Mouse (Mus musculus) ES-Bruce4 (cell line): Measurements from ENCODE around the gene Lpp. TPM values are rescaled to one million over a fixed set of nuclear protein-coding genes. Genes with fewer than 3 reads are reported as not detected.

Experiments
- H3K27ac ChIP-seq: 2 replicates; pipeline ENCODE4 v1.5.1; 2012; ENCODE audit warnings: low read length, inconsistent platforms; ENCODE audit not compliant: insufficient read depth
- H3K27me3 ChIP-seq: 2 replicates; pipeline ENCODE4 v1.6.1; 2012; ENCODE audit warnings: mild to moderate bottlenecking, low read length, inconsistent platforms; ENCODE audit not compliant: control insufficient read depth, poor library complexity, insufficient read depth, severe bottlenecking
- H3K36me3 ChIP-seq: 2 replicates; pipeline ENCODE4 v1.6.1; 2012; ENCODE audit warnings: inconsistent platforms, mild to moderate bottlenecking, low read length, moderate library complexity; ENCODE audit not compliant: control insufficient read depth, poor library complexity, insufficient read depth, severe bottlenecking
- H3K4me1 ChIP-seq: one replicate; pipeline ENCODE4 v1.8.1; 2011; ENCODE audit warnings: low read length; ENCODE audit not compliant: control insufficient read depth, insufficient read depth
- H3K4me3 ChIP-seq: 2 replicates; pipeline ENCODE4 v1.5.1; 2011; ENCODE audit warnings: low read depth, mild to moderate bottlenecking, low read length
- H3K9ac ChIP-seq: 2 replicates; pipeline ENCODE4 v1.6.1; 2012; ENCODE audit warnings: low read depth, mild to moderate bottlenecking, inconsistent platforms; ENCODE audit not compliant: poor library complexity, severe bottlenecking
- H3K9me3 ChIP-seq: replicated peaks from 2 replicates; pipeline ENCODE4 v1.6.1; 2012; ENCODE audit warnings: mild to moderate bottlenecking, low read length, inconsistent platforms; ENCODE audit not compliant: control insufficient read depth, poor library complexity, insufficient read depth, severe bottlenecking
- CTCF ChIP-seq: IDR thresholded peaks from one replicate; pipeline ENCODE4 v1.8.1; 2011; ENCODE audit warnings: low read depth, low read length
- EP300 ChIP-seq: IDR thresholded peaks from 2 replicates; pipeline ENCODE4 v1.6.1; 2011; ENCODE audit warnings: low read depth, low read length; ENCODE audit not compliant: insufficient read depth
- POLR2A ChIP-seq: IDR thresholded peaks from one replicate; pipeline ENCODE4 v1.8.1; 2011; ENCODE audit warnings: low read length; ENCODE audit not compliant: insufficient read depth
- polyA plus RNA-seq: library from polyadenylated mRNA; stranded (reverse); fragments of >200 nt; gene quantifications from 2 replicates; pipeline ENCODE4 v1.2.4, GENCODE M21; 2011; ENCODE audit warnings: low read depth; ENCODE audit not compliant: missing spikeins, insufficient read depth, insufficient read length

The Lpp gene
- polyA plus RNA-seq, 1 experiment: 48.5 TPM

DNA sequence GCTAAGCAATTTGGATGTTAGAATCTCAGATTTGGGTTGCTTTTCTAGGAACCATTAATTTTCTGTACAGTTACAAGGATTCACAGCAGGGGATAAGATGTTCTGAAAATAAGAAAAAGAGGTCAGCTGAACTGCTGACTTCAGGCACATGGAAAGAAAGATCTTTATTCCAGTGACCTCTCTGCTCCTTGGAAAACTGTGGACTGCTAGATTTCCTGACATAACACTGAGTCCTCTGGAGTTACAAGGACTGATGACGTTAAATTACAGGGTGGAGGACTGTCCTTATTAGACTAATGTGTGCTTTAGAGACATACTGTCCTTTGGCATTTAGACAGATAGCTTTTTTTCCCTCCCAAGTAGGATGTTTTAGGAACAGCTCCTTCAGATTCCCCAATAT is 77.3 kb downstream of the Lpp start:
- Histone ChIP-seq H3K4me3 (no peak overlapping the region), H3K27me3 (no peaks in the 10 kb centered on the region), H3K9me3 (no peaks in the 10 kb centered on the region), H3K9ac (no peak overlapping the region), H3K4me1 (peaks cover 3% of the 10 kb centered on the region), H3K27ac (no peak overlapping the region), H3K36me3 (no peaks in the 10 kb centered on the region)
- TF ChIP-seq EP300 (no peak), POLR2A (no peak), CTCF (no peak)

GRCm38 (mm10) chr16:24471029-24471428 is 77.7 kb downstream of the Lpp start:
- TF ChIP-seq POLR2A (no peak), CTCF (no peak), EP300 (no peak)
- no peak overlapping the region for H3K4me3 ChIP-seq
- no peaks in the 10 kb centered on the region for H3K27me3 ChIP-seq
- peaks cover 3% of the 10 kb centered on the region for H3K4me1 ChIP-seq
- H3K9ac ChIP-seq: no peak overlapping the region
- H3K36me3 ChIP-seq: no peaks in the 10 kb centered on the region
- H3K9me3 ChIP-seq: no peaks in the 10 kb centered on the region
- no peak overlapping the region for H3K27ac ChIP-seq

DNA sequence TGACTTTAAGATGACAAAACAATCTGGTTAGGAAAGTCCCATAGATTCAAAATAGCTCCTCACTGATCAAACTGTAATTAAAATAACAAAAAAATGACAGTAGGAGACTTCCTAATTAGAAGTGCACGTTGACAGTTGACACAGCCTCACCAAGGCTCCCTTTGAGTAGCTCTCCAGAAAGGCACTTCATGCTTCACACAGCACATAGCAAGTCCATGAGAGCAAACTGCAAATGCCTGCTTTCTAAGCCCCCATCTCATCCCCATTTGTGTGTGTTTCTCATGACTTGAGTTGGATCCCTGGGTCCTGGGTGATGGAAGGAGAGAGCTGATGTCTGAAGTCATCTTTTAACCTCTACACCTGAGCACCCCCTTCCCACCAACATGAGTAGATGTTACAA is 78.5 kb downstream of the Lpp start:
- H3K9ac ChIP-seq: no peak overlapping the region
- no peak overlapping the region for H3K4me3 ChIP-seq
- no peaks in the 10 kb centered on the region for H3K27me3 ChIP-seq
- peaks cover 3% of the 10 kb centered on the region for H3K4me1 ChIP-seq
- H3K27ac ChIP-seq: no peak overlapping the region
- H3K9me3 ChIP-seq: no peaks in the 10 kb centered on the region
- no peaks in the 10 kb centered on the region for H3K36me3 ChIP-seq
- TF ChIP-seq EP300: no peak
- TF ChIP-seq POLR2A: no peak
- no peak for TF ChIP-seq CTCF

DNA sequence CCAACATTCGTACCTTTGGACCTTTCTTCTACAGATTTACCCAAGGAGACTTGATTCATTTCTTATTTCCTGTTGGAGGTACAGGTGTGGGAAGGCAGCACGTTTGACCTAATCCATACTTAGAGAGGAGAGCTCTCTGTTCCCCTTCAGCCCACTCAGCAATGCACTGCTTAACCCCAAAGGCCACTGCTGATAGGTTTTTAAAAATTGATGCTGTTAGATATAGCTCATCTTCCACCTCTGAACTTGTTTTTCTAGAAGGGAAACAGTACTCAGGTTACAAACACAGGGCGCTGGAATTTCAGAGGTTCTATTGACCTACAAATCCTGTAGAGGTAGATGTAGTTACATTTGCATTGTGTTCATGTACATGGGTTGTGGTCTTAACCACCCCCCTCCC is 80.7 kb downstream of the Lpp start:
- Histone ChIP-seq H3K27me3 (no peaks in the 10 kb centered on the region), H3K27ac (no peak overlapping the region), H3K9me3 (no peaks in the 10 kb centered on the region), H3K4me1 (peaks cover 3% of the 10 kb centered on the region), H3K4me3 (no peak overlapping the region), H3K9ac (no peak overlapping the region), H3K36me3 (no peaks in the 10 kb centered on the region)
- TF ChIP-seq EP300 (no peak), CTCF (no peak), POLR2A (no peak)

DNA sequence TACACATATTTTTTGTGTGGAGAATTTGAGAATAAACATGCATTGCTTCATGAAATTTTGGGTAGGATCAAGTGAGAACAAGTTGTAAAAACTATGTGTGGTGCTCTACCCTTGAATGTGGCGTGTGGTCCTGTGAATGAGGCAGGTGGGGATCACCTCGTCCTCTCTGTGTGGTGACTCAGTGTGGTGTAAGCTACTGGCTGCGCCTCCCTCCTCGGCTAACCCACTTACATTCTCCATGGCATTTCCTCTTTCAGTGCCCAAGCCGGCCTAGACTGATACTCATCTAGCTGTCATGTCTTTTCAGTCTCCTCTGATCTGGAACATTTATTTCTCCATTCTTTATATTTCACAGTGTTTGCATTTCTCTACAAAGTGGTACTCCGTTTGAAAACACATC is 81.5 kb downstream of the Lpp start:
- Histone ChIP-seq H3K4me1 (peaks cover 3% of the 10 kb centered on the region), H3K27ac (no peak overlapping the region), H3K4me3 (no peak overlapping the region)

DNA sequence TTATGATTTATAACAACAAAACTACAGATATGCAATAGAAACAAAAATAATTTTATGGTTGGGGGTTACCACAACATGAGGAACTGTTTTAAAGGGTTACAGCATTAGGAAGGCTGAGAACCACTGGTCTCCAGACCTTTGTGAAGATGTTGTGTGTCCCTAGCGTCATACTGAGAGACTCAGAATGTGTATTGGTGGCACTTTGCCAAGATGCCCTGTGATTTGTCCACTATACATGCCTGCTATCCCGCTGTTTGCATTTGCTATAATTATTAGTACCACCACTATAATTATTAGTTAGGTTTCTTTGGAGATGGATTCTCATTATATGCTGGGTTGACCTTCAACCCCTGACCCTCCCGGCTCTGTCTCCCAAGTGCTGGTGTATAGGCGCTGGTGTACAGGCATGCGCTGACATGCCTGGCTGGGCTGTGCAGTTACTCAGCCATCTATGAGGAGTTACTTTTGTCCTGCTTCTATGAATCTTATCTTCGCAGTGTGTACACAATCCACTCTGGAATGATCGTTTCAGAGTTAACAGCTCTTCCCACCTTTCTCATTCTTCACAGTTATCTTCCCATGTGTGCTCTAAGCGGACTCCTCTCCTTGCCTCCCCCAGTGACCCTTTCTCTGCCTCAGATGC is 82.1 kb downstream of the Lpp start:
- TF ChIP-seq EP300: 0 out of 2 replicates have a peak, but pooled peaks have one; percentile 34
- no peak for TF ChIP-seq CTCF
- TF ChIP-seq POLR2A: no peak
- Histone ChIP-seq H3K9me3 (no peaks in the 10 kb centered on the region), H3K4me1 (peaks cover 3% of the 10 kb centered on the region)

More for the DNA sequence above, 81.5 kb downstream of the Lpp start:
- Histone ChIP-seq H3K9ac (no peak overlapping the region), H3K27me3 (no peaks in the 10 kb centered on the region), H3K9me3 (no peaks in the 10 kb centered on the region), H3K36me3 (no peaks in the 10 kb centered on the region)
- TF ChIP-seq POLR2A: no peak
- no peak for TF ChIP-seq CTCF
- no peak for TF ChIP-seq EP300

More for the DNA sequence above, 82.1 kb downstream of the Lpp start:
- no peak overlapping the region for H3K9ac ChIP-seq
- H3K4me3 ChIP-seq: no peak overlapping the region
- no peaks in the 10 kb centered on the region for H3K36me3 ChIP-seq
- no peaks in the 10 kb centered on the region for H3K27me3 ChIP-seq
- peak overlapping the region; percentile 37; the same call in 1 of the 2 replicates for H3K27ac ChIP-seq
